ENCODE assay signal across 24 mouse cellular contexts in genomic region chr5:135929685-135930424, GRCm38 (mm10). TPM values are rescaled to one million over a fixed set of nuclear protein-coding genes. Genes with fewer than 3 reads are reported as not detected.
A peak's percentile ranks its signal among the peaks of the same experiment; 100 is the strongest.
DNase-seq lines count a peak whose midpoint lies in the region; ATAC-seq and TF ChIP-seq lines count a peak whose summit lies in the region.
"Had no signal": no experiment of that assay in that cellular context is flagged by ENCODE, and none has a peak within 500 bp of the region (broad histone marks: within the 10 kb centered on the region; RNA-seq: fewer than 3 reads in every experiment).

No protein-coding gene starts in this region.

- TF ChIP-seq CTCF in liver, postnatal 0 days (IDR thresholded peaks at IDR 0.05; ENCODE audit: low read depth), result no peak

- no peak overlapping the region for H3ac ChIP-seq in myocyte (ENCODE audit: control insufficient read depth, insufficient read length)

- H3K9ac ChIP-seq in embryonic facial prominence, embryonic 14.5 days (ENCODE audit: low read depth, low read length), result peak overlapping the region; percentile 10; the same call in 1 of the 2 replicates
- H3K9ac ChIP-seq in liver, postnatal 0 days (replicated peaks), result 0 out of 2 replicates have a peak overlapping the region, but pooled peaks have one; percentile 11
- H3K9ac ChIP-seq in liver, embryonic 11.5 days (ENCODE audit: low read depth, low read length), result no peak overlapping the region
- H3K9ac ChIP-seq: embryonic facial prominence, embryonic 13.5 days; forebrain, embryonic 13.5 days; forebrain, postnatal 0 days; heart, embryonic 13.5 days had no signal

- TF ChIP-seq POLR2A in myocyte (IDR thresholded peaks at IDR 0.05; ENCODE audit: insufficient read length, low read depth), result peak; percentile 28

- no peaks in the 10 kb centered on the region for H3K27me3 ChIP-seq in embryonic facial prominence, embryonic 14.5 days (replicated peaks; ENCODE audit: control insufficient read depth, insufficient read depth, low read length)
- H3K27me3 ChIP-seq in embryonic facial prominence, embryonic 10.5 days (replicated peaks; ENCODE audit: low read depth, poor library complexity, severe bottlenecking), result no peaks in the 10 kb centered on the region
- H3K27me3 ChIP-seq in liver, postnatal 0 days (ENCODE audit: insufficient read depth, low read length), result no peaks in the 10 kb centered on the region
- H3K27me3 ChIP-seq in liver, embryonic 11.5 days (replicated peaks; ENCODE audit: control insufficient read depth, insufficient read depth, low read length), result no peaks in the 10 kb centered on the region
- H3K27me3 ChIP-seq in myocyte (ENCODE audit: control insufficient read depth, insufficient read depth, insufficient read length), result no peaks in the 10 kb centered on the region
- H3K27me3 ChIP-seq: embryonic facial prominence, embryonic 13.5 days; forebrain, embryonic 13.5 days; heart, embryonic 13.5 days had no signal

- WGBS in embryonic facial prominence, embryonic 14.5 days, result 66% methylated on average over 6 of the region's 6 CpGs
- WGBS in embryonic facial prominence, embryonic 10.5 days, result 76% methylated on average over 6 of the region's 6 CpGs
- 80% methylated on average over 6 of the region's 6 CpGs for WGBS in liver, postnatal 0 days (ENCODE audit: insufficient replicate concordance)
- WGBS in liver, embryonic 11.5 days, result 85% methylated on average over 6 of the region's 6 CpGs

- H3K4me3 ChIP-seq in embryonic facial prominence, embryonic 14.5 days (ENCODE audit: low read depth, low read length), result no peak overlapping the region
- no peak overlapping the region for H3K4me3 ChIP-seq in embryonic facial prominence, embryonic 10.5 days
- no peak overlapping the region for H3K4me3 ChIP-seq in liver, postnatal 0 days (ENCODE audit: low read depth, low read length)
- H3K4me3 ChIP-seq in liver, embryonic 11.5 days (ENCODE audit: low read depth, low read length), result no peak overlapping the region
- no peak overlapping the region for H3K4me3 ChIP-seq in myocyte
- H3K4me3 ChIP-seq: embryonic facial prominence, embryonic 13.5 days; forebrain, embryonic 13.5 days; heart, embryonic 13.5 days had no signal

- no peak overlapping the region for H3K4me2 ChIP-seq in embryonic facial prominence, embryonic 14.5 days (ENCODE audit: low read depth, low read length)
- no peak overlapping the region for H3K4me2 ChIP-seq in liver, postnatal 0 days (ENCODE audit: low read depth, low read length)
- H3K4me2 ChIP-seq in liver, embryonic 11.5 days, result no peak overlapping the region
- H3K4me2 ChIP-seq in myocyte (ENCODE audit: low read depth), result no peak overlapping the region
- H3K4me2 ChIP-seq: embryonic facial prominence, embryonic 13.5 days; forebrain, embryonic 13.5 days; heart, embryonic 13.5 days had no signal

- H3K27ac ChIP-seq in embryonic facial prominence, embryonic 14.5 days (replicated peaks; ENCODE audit: low read depth, low read length), result no peak overlapping the region
- no peak overlapping the region for H3K27ac ChIP-seq in embryonic facial prominence, embryonic 10.5 days (replicated peaks)
- no peak overlapping the region; the same call in 1 of the 2 replicates for H3K27ac ChIP-seq in liver, postnatal 0 days (ENCODE audit: low read depth)
- H3K27ac ChIP-seq in liver, embryonic 11.5 days (ENCODE audit: low read depth, low read length), result no peak overlapping the region
- H3K27ac ChIP-seq: embryonic facial prominence, embryonic 13.5 days; forebrain, embryonic 13.5 days; heart, embryonic 13.5 days had no signal

- no peak for ATAC-seq in embryonic facial prominence, embryonic 14.5 days (ENCODE audit: low read depth)
- no peak for ATAC-seq in liver, postnatal 0 days
- ATAC-seq in liver, embryonic 11.5 days (replicated peaks; ENCODE audit: low FRiP score), result no peak
- ATAC-seq: CD4-positive, CD25-positive, alpha-beta regulatory T cell, adult 4 months; forebrain, embryonic 13.5 days; forebrain, postnatal 0 days; hindbrain, embryonic 16.5 days; inflammation-experienced regulatory T-cells, adult 6 months had no signal

- peaks cover 69% of the 10 kb centered on the region for H3K36me3 ChIP-seq in embryonic facial prominence, embryonic 14.5 days (ENCODE audit: control insufficient read depth, insufficient read depth, low read length)
- H3K36me3 ChIP-seq in embryonic facial prominence, embryonic 10.5 days (replicated peaks), result peaks cover 77% of the 10 kb centered on the region
- peaks cover 59% of the 10 kb centered on the region for H3K36me3 ChIP-seq in liver, postnatal 0 days (replicated peaks; ENCODE audit: insufficient read depth, low read length)
- H3K36me3 ChIP-seq in liver, embryonic 11.5 days (ENCODE audit: control insufficient read depth, insufficient read depth, low read length), result peaks cover 40% of the 10 kb centered on the region
- peaks cover 58% of the 10 kb centered on the region for H3K36me3 ChIP-seq in myocyte (ENCODE audit: control insufficient read depth, insufficient read depth)

- peak; percentile 33 for DNase-seq in adrenal gland, adult 8-10 months
- DNase-seq in adrenal gland, postnatal 25 days, result no peak
- no peak for DNase-seq in embryonic facial prominence, embryonic 14.5 days (ENCODE audit: low spot score)
- DNase-seq in embryonic facial prominence, embryonic 10.5 days (ENCODE audit: low spot score), result no peak
- no peak for DNase-seq in liver, postnatal 0 days
- no peak for DNase-seq in liver, embryonic 11.5 days (ENCODE audit: low spot score)
- DNase-seq in yolk sac, embryonic 10.5 days (ENCODE audit: low spot score), result no peak
- DNase-seq: B cell, adult 2 months; cerebellum, postnatal 14 days; forebrain, postnatal 0 days; gastrocnemius, postnatal 36 days; heart, postnatal 36 days; kidney, adult 18-20 months had no signal

- H3K4me1 ChIP-seq in embryonic facial prominence, embryonic 14.5 days (ENCODE audit: control insufficient read depth, insufficient read depth, low read length), result peaks cover 9% of the 10 kb centered on the region
- H3K4me1 ChIP-seq in embryonic facial prominence, embryonic 10.5 days, result peaks cover 25% of the 10 kb centered on the region
- peaks cover 16% of the 10 kb centered on the region for H3K4me1 ChIP-seq in liver, postnatal 0 days (ENCODE audit: insufficient read depth)
- peaks cover 14% of the 10 kb centered on the region for H3K4me1 ChIP-seq in liver, embryonic 11.5 days (replicated peaks; ENCODE audit: control insufficient read depth, insufficient read depth, low read length)

- no peak for TF ChIP-seq EP300 in liver, postnatal 0 days (IDR thresholded peaks at IDR 0.05; ENCODE audit: low read depth)

- no peaks in the 10 kb centered on the region for H3K9me3 ChIP-seq in embryonic facial prominence, embryonic 14.5 days (ENCODE audit: control insufficient read depth, low read length)
- no peaks in the 10 kb centered on the region for H3K9me3 ChIP-seq in embryonic facial prominence, embryonic 10.5 days
- H3K9me3 ChIP-seq in liver, postnatal 0 days (ENCODE audit: low read length), result no peaks in the 10 kb centered on the region
- no peaks in the 10 kb centered on the region for H3K9me3 ChIP-seq in liver, embryonic 11.5 days (ENCODE audit: control insufficient read depth, low read length)
- H3K9me3 ChIP-seq: embryonic facial prominence, embryonic 13.5 days; forebrain, embryonic 13.5 days; heart, embryonic 13.5 days had no signal

- peaks cover 93% of the 10 kb centered on the region for H3K79me2 ChIP-seq in myocyte (ENCODE audit: control insufficient read depth, insufficient read depth)

TF ChIP-seq in myocyte, 11 proteins besides CTCF, POLR2A, EP300 and RAD21 (continues in another document):
- no peak for TF ChIP-seq SRF (IDR thresholded peaks at IDR 0.05; ENCODE audit: control insufficient read depth, insufficient read length, low read depth)
- no peak for TF ChIP-seq REST (IDR thresholded peaks at IDR 0.05; ENCODE audit: insufficient read depth, insufficient read length)
- TF ChIP-seq POLR2AphosphoS2 (IDR thresholded peaks at IDR 0.05; ENCODE audit: insufficient read length, low read depth), result peak; percentile 70

RNA-seq across cellular contexts. Expression of gene Ywhag, which starts 4.6 kb away (rescaled TPM):
- total RNA-seq in adrenal gland, adult 8-10 months (2022), result 100 to 1,000 TPM; 434 to 601 (median 481) TPM
- 477 and 524 TPM in 2 replicates for total RNA-seq in adrenal gland, postnatal 25 days (2021)
- polyA plus RNA-seq in embryonic facial prominence, embryonic 14.5 days (2014; fragmentation: Nextera tagmentation; extraction: Ambion mirVana), result 97.4 and 101 TPM in 2 replicates
- polyA plus RNA-seq in embryonic facial prominence, embryonic 10.5 days (2016; fragmentation: Nextera tagmentation; extraction: Ambion mirVana), result 244 and 257 TPM in 2 replicates
- 56.7 and 66.8 TPM in 2 replicates for polyA plus RNA-seq in liver, postnatal 0 days (2015; fragmentation: Nextera tagmentation; extraction: Ambion mirVana)
- polyA plus RNA-seq in liver, embryonic 11.5 days (2014; fragmentation: Nextera tagmentation; extraction: Ambion mirVana), result 97.3 and 99.8 TPM in 2 replicates
- 244 TPM for polyA plus RNA-seq in myocyte (2012; fragmentation: generic; extraction: Trizol)

RNA-seq across cellular contexts. Expression of gene Hspb1, which starts 42.1 kb away (rescaled TPM):
- total RNA-seq in adrenal gland, adult 8-10 months (2022), result 100 to 1,000 TPM; 113 to 288 (median 256) TPM
- 80.7 and 133 TPM in 2 replicates for total RNA-seq in adrenal gland, postnatal 25 days (2021)
- 365 and 522 TPM in 2 replicates for polyA plus RNA-seq in embryonic facial prominence, embryonic 14.5 days (2014; fragmentation: Nextera tagmentation; extraction: Ambion mirVana)
- 24.0 and 24.4 TPM in 2 replicates for polyA plus RNA-seq in embryonic facial prominence, embryonic 10.5 days (2016; fragmentation: Nextera tagmentation; extraction: Ambion mirVana)
- polyA plus RNA-seq in liver, postnatal 0 days (2015; fragmentation: Nextera tagmentation; extraction: Ambion mirVana), result 4.5 and 9.1 TPM in 2 replicates
- polyA plus RNA-seq in liver, embryonic 11.5 days (2014; fragmentation: Nextera tagmentation; extraction: Ambion mirVana), result 11.8 and 22.1 TPM in 2 replicates
- polyA plus RNA-seq in myocyte (2012; fragmentation: generic; extraction: Trizol), result 622 TPM

RNA-seq across cellular contexts. Expression of gene Ssc4d, which starts 44.5 kb away (rescaled TPM):
- 10 to 100 TPM in 1 of 4 experiments, 1 to 10 TPM in 3; 4.5 to 15.0 (median 7.8) TPM for total RNA-seq in adrenal gland, adult 8-10 months (2022)
- 4.3 and 7.9 TPM in 2 replicates for total RNA-seq in adrenal gland, postnatal 25 days (2021)
- polyA plus RNA-seq in embryonic facial prominence, embryonic 14.5 days (2014; fragmentation: Nextera tagmentation; extraction: Ambion mirVana), result 3.2 and 4.7 TPM in 2 replicates
- 3.1 and 4.0 TPM in 2 replicates for polyA plus RNA-seq in embryonic facial prominence, embryonic 10.5 days (2016; fragmentation: Nextera tagmentation; extraction: Ambion mirVana)
- 1.7 and 1.9 TPM in 2 replicates for polyA plus RNA-seq in liver, postnatal 0 days (2015; fragmentation: Nextera tagmentation; extraction: Ambion mirVana)
- polyA plus RNA-seq in liver, embryonic 11.5 days (2014; fragmentation: Nextera tagmentation; extraction: Ambion mirVana), result 3.0 and 3.1 TPM in 2 replicates
- polyA plus RNA-seq in myocyte (2012; fragmentation: generic; extraction: Trizol), result 2.4 TPM

RNA-seq across cellular contexts. Expression of gene Zp3, which starts 50.0 kb away (rescaled TPM):
- not detected for total RNA-seq in adrenal gland, adult 8-10 months (2022)
- total RNA-seq in adrenal gland, postnatal 25 days (2021), result not detected in 2 replicates
- polyA plus RNA-seq in embryonic facial prominence, embryonic 14.5 days (2014; fragmentation: Nextera tagmentation; extraction: Ambion mirVana), result 0.58 and 0.77 TPM in 2 replicates
- not detected in 2 replicates for polyA plus RNA-seq in embryonic facial prominence, embryonic 10.5 days (2016; fragmentation: Nextera tagmentation; extraction: Ambion mirVana)
- not detected in 2 replicates for polyA plus RNA-seq in liver, postnatal 0 days (2015; fragmentation: Nextera tagmentation; extraction: Ambion mirVana)
- not detected in 2 replicates for polyA plus RNA-seq in liver, embryonic 11.5 days (2014; fragmentation: Nextera tagmentation; extraction: Ambion mirVana)
- polyA plus RNA-seq in myocyte (2012; fragmentation: generic; extraction: Trizol), result 0.11 TPM
- total RNA-seq: gastrocnemius, adult 18-20 months; gastrocnemius, postnatal 36 days; heart, postnatal 36 days had no signal
- polyA plus RNA-seq: CD4-positive, CD25-positive, alpha-beta regulatory T cell, adult 4 months; cortical plate, adult 2 months; embryonic facial prominence, embryonic 13.5 days; forebrain, embryonic 13.5 days; heart, postnatal 0 days; hindbrain, embryonic 11.5 days; hindbrain, embryonic 16.5 days; inflammation-experienced regulatory T-cells, adult 6 months had no signal

Comparison
In these comparisons a context has a peak if more than half of its experiments do, and no peak if none do; other contexts are left out.
1. RNA of gene Hspb1, which starts 42.1 kb away (polyA plus RNA-seq): 622 TPM in myocyte (single experiment) and 365 to 522 TPM in embryonic facial prominence, embryonic 14.5 days; 24.0 to 24.4 TPM in embryonic facial prominence, embryonic 10.5 days, 11.8 to 22.1 TPM in liver, embryonic 11.5 days and 4.5 to 9.1 TPM in liver, postnatal 0 days; every median in the first group is over 10 times any median in the second.